Mouse (Mus musculus) urinary bladder, postnatal 36 days (tissue): ENCODE results near the gene Timm22.
A peak's percentile ranks its signal among the peaks of the same experiment; 100 is the strongest.

Experiments used
- DNase-seq, 2 experiments: peaks; one replicate each; pipeline ENCODE4 v3.0.0; 2022; ENCODE audit warnings: low spot score in 2 of 2, mixed read lengths in 1 of 2

The Timm22 gene

GRCm38 (mm10) chr11:76388711-76389110, 18.0 kb upstream of the Timm22 start:
- DNase-seq = no peak

DNA sequence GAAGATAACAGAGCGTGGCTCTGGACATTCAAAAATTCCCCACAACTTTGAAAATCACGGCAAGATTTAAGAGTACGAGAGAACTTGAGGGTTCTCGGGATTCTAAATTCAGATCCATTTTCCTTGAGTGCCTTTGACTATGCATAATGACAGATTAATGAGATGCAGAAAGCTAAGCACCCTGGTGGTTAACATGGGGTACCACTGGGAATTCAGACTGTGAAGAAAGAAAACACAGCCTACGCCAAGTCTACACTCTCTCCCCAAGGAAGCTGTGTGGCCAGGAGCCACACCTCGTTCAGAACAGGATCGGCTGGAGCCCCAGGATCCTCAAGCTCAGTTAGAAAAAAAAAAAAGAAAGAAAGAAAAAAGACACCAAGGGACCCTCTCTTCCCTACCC, 14.2 kb upstream of the Timm22 start:
- DNase-seq = no peak

GRCm38 (mm10) chr11:76392996-76393395, 13.8 kb upstream of the Timm22 start:
- DNase-seq = no peak

DNA sequence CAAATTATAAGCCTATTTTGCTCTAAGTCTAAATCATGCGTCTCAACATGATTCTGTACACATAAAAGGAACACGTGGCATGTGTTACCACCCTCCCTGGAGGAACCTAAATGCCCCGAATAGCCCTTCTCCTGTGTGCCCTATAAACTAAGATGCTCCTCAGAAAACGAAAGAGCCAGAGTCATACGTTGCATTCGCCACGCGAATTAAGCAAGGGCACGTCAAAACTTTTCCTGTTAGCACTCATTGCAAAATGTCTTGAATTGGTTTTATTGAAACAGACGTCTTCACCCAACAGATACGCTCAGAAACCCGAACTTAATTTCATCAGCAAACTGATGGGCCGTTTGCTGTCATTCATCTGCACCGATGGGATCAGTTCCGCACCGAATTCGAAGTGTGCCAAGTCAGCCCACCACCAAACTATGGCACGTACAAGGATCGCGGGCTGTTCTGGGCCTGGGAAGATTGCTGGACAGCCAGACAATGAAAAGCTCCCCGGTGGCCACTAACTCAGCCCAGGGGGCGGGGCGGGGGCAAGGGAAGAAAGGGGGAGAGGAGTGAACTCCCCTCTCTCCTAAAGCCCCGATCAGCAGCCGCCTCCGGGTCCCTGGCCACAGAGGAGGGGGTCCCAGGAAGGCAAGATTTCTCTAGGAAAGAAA, 9.0 kb upstream of the Timm22 start:
- peak in 1 of 2 experiments; percentile 35 for DNase-seq

DNA sequence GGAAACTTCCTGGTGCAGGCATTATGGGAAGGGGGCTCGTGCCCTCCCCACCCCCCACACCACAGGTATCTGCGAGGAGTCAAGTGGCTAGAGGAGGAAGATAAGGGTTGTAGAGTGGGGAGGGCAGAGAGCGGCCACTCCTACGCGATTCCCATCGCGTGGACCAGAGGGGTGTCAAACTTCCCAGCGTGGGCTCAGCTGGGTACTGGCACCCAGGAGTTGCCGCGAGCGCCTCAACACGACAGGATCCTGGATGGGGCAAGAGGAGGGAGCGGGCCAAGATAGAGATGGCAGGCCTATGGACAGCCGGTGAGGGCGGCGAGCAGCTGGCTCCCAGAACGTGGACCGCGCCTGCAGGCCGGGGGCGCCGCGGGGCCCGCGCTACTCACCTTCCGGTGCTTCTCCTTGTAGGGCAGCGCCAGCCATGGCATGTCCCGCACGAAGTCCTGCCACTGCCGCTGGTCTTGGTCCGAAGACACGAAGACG, 8.4 kb upstream of the Timm22 start:
- DNase-seq = peak in 1 of 2 experiments; percentile 48

- DNase-seq = peak; percentile 94 to 96
These were observed 7.8 kb upstream of the Timm22 start, which contains the start of gene Nxn for GRCm38 (mm10) chr11:76398798-76399586. Nxn (minus strand) TSS chr11:76399140.

- peak; percentile 34 to 54 for DNase-seq
These were observed 7.0 kb upstream of the Timm22 start for GRCm38 (mm10) chr11:76399587-76400330.

GRCm38 (mm10) chr11:76401398-76401797, 5.4 kb upstream of the Timm22 start:
- no peak for DNase-seq

DNA sequence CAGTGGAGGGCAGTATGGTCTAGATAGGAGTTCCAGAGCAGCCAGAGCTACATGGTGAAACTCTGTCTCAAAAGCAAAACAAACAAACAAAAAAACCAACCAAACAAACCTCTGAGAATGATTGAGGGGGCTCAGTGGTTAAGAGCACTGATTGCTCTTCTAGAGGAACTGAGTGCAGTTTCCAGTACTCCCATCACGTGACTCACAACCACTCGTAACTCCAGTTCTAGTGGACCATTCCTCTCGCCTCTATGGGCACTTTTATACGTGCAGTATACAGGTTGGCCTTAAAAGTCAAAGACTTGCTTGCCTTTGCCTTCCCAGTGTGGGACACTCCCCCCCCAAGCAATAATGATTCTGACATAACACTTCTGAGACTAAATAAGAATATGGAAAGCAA, 1.6 kb upstream of the Timm22 start:
- DNase-seq = no peak

DNA sequence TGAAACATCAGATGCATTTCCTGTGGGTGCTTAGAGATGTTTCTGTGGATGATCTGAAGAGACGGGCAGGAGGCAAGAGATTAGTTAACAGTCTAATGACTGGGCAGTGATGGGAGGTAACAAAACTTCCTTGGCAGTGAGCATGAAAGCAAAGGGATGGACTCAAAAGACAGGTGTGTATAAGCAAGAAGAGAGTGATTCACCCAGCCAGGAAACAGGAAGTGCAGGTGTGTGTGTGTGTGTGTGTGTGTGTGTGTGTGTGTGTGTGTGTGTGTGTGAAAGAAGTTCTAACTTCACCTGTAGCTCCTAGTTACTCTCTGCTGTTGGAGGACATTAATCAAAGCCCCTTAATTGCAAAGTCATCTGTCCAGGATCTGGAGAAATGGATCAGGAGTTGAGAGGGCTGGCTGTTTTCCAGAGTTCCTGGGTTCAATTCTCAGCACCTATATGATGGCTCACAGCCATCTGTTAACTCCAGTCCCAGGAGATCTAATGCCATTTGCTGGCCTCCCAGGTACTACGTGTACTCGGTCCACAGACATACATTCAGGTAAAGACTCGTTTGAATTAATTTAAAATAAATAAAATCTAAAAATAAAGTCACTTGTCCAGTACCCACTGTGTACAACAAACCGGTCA, 1.0 kb upstream of the Timm22 start:
- no peak for DNase-seq

DNA sequence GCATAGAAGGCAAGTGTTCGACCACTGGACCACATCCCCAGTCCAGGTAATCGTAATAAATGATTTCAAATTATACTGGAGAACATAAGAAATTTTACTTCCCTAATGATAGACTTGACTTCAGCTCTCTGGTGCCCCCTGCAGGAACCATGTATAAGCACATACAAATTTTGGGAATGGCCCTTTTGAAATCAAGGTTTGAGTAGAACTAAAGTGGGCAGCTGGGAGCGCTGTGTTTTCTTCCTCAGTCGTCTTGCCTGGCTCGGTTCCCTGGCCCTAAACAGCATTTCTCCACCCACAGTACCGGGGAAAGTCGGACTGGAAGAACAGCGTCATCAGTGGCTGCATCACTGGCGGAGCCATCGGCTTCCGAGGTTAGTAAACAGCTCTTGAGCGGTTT, 4.1 kb downstream of the Timm22 start:
- DNase-seq = peak; percentile 12 to 37

- DNase-seq = no peak
These were observed 6.5 kb downstream of the Timm22 start for GRCm38 (mm10) chr11:76413202-76413601.

GRCm38 (mm10) chr11:76415001-76415400, 8.2 kb downstream of the Timm22 start:
- peak in 1 of 2 experiments; percentile 58 for DNase-seq

GRCm38 (mm10) chr11:76415985-76416384, 9.2 kb downstream of the Timm22 start:
- DNase-seq = no peak

DNA sequence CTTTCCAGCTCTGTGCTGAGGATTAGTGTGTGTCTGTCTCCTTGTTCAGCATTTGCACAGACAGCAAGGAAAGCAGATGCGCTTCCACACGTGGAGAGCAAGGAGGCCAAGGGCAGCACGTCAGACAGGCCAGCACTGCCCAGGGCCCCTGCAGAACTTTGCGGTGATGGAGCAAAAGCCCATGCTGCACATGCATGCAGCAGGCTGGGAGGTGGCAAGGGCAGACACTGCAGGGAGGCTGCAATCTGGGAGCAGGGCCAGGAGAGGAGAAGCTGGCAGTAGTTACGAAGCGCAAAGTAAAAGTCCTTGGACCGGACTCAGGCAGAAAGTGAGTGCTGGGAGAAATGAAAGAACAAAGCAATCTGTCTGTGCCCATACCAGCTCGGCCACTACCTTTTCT, 11.7 kb downstream of the Timm22 start:
- no peak for DNase-seq

DNA sequence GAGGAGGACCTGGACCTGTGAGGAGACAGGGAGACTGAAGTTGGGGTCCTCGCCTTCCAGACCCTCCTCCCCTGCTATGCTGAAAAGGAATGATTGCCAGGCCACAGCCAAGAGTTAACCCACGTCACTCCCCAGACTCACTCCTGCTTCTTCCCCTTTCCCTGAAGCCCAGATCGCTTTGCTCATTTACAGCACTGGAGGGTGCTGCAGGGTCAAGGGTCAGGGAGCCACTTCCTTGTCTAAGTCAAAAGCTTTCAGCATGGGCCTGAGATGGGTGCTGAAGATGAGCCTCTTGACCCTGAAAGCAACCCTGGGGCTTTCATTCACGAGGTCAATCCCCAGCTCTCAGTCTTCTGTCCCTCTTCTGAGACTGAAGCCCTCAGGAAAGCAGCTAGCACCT, 12.4 kb downstream of the Timm22 start:
- no peak for DNase-seq

GRCm38 (mm10) chr11:76420896-76421295, 14.1 kb downstream of the Timm22 start:
- no peak for DNase-seq

DNA sequence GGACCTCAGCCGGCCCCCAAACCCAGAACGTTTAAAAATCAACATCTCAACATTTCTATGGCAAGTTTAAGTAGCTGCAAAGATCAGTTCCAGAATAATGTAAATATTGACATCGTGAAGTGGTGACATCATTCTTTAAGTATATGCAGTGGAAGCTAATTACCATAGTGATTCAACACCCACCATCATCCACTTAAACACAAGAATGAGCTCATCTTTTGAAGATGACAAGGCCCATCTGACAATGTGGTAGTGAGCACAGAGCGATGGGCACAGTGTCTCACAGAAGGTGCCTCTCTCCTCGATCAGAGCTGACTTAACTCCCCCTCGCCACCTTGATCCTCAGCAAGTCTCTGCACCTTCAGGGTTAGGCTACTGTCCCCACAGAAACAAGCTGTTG, 19.0 kb downstream of the Timm22 start:
- DNase-seq = no peak

- no peak for DNase-seq
These were observed 21.0 kb downstream of the Timm22 start for GRCm38 (mm10) chr11:76427781-76428180.

DNA sequence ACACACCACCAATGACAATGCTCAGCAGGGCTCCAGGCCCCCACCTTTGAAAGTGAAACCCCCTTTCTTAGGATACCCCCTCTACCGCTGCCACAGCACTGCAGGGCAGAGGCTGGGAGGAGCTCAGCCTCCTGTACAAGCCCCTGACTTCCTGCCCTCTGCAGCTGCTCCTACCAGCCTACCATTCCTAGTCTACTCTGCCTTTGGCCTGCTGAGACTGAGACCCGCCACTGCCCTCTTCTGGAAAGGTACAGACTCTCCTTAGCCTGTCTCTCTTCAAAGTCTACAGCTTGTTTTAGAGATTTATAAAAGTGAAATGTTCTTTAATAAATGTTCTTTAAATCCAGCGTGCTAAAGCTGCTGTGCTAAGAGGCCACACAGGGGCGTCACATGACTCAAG, 22.3 kb downstream of the Timm22 start:
- DNase-seq = no peak

- no peak for DNase-seq
These were observed 22.8 kb downstream of the Timm22 start for GRCm38 (mm10) chr11:76429556-76429955.
